Mouse (Mus musculus): Measurements from ENCODE around the gene Mbd4. TPM values are rescaled to one million over a fixed set of nuclear protein-coding genes. Genes with fewer than 3 reads are reported as not detected.

Mbd4 gene
- polyA plus RNA-seq (2012; rRNA removed): 1.6 and 1.7 TPM in 2 replicates

DNA sequence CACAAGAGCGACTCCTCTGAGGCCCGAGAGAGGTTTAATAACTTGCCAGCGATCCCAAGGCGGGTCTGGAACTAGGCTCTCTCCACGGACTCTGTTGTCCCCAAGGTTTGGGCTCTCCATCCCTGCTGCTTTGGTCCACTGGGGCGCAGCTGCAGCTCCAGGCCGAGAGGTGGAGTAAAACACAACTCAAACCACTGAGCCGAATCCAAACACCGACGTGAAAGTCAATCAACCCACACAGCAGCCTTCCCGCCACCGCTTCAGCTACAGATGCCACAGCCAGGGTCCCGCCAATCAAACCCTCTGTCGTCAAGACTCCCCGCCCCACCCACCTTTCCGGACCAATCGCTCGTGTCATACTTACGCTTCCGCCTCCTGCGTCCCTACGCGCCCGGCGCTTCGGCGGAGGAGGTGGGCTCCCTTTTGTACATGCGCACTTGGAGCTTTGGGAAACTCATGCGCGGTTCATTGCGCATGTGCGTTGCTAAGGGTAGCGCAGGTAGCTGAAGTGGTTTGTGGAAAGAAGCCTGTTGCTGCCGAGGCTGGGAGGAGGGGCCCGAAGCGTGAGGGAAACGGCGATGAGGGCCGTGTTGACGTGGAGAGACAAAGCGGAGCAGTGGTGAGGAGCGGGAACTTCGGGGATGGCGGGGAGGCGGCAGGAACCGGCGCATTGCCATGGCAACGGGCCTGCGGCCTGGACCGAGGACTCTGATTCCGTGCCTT lies at the start of gene Mbd4, which contains the start of gene Ift122:
Mbd4 (minus strand) TSS at position 281 of the 723 bp plus-strand sequence.
Ift122 (plus strand) TSS at position 380 of the 723 bp plus-strand sequence.

DNA sequence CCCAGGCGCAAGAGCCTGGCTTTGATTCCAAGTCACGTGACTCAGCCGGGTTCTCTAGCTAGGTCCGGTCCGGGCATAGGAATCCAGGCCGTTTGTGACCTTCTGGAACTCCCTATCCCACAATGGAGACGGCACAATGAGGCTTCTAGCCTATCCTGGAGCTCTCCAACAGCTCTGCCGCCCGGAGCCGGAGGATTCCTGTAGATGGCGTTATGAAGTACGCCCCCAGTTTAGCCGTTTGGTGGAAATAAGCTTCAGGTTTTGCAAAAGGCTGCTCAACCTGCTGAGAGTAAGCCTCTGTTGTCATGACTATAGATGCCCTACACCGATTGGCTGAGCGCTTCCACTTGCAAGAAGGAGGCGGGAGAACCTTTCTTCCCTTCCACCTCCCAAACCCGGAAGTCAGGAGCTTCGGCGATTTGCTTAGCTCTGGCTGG lies 15.0 kb downstream of the Mbd4 start, which contains the start of gene Efcab12:
Efcab12 (minus strand) TSS at position 252 of the 437 bp plus-strand sequence.

DNA sequence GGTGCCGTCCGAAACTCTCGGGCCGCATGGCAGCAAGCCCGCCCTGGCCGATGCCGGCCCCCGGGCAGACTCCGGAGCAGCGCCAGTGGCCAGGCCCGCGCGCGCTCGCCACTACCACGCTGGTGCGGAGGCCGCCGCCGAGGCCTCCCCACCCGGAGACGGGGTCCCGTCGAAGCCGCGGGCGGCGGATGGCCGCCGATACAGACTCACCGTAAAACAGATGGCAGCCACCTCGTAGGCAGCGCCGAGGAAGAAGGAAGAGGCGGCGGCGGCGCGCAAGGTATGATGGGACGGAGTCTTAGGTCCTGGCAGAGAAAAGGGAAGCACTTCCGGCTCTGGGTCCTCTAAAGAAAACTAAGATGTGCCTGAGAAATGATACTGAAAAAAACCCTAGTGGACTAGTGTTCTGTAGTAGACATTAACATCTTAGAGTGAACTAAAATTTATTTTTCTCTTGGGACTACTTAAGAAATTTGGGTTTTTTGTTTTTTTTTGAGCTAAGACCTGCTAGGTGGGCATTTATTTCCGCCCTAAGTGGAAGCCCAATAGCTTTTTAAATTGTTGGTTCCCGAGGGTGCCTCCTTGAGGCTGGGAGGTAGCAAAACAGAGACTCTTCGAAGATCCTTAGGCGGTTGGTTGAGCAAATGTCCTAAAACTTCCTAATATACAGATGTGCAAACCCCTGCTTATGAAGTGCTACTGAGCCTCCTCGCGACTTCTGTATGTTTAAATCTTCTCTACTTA lies 44.5 kb downstream of the Mbd4 start, which contains the start of gene Rpl32:
Rpl32 (minus strand) TSS at position 260 of the 744 bp plus-strand sequence.

Other genes with a start within 250 kb of the Mbd4 start
- 133 and 136 TPM in 2 replicates for gene Raf1, start 176.7 kb downstream of the Mbd4 start, polyA plus RNA-seq (2012; rRNA removed)
- 2.8 and 4.5 TPM in 2 replicates for gene Tmem40, start 91.0 kb downstream of the Mbd4 start, polyA plus RNA-seq (2012; rRNA removed)
- 24.9 and 28.3 TPM in 2 replicates for gene Cand2, start 78.8 kb downstream of the Mbd4 start, polyA plus RNA-seq (2012; rRNA removed)
- gene Rpl32, start 44.6 kb downstream of the Mbd4 start, polyA plus RNA-seq (2012; rRNA removed): 557 and 914 TPM in 2 replicates
- 2.0 and 2.9 TPM in 2 replicates for gene Efcab12, start 15.0 kb downstream of the Mbd4 start, polyA plus RNA-seq (2012; rRNA removed)
- gene Ift122, start 99 bp upstream of the Mbd4 start, polyA plus RNA-seq (2012; rRNA removed): 28.2 and 32.4 TPM in 2 replicates
- gene Rho, start 78.4 kb upstream of the Mbd4 start, polyA plus RNA-seq (2012; rRNA removed): 3.5 and 4.7 TPM in 2 replicates
- 35.0 and 43.2 TPM in 2 replicates for gene H1foo, start 91.6 kb upstream of the Mbd4 start, polyA plus RNA-seq (2012; rRNA removed)
- gene Plxnd1, start 141.6 kb upstream of the Mbd4 start, polyA plus RNA-seq (2012; rRNA removed): 203 and 236 TPM in 2 replicates

Data from ovary, adult 2 months (tissue).